Mouse (Mus musculus) spleen, adult 2 months (tissue): Measurements from ENCODE around the gene Arid4b. TPM values are rescaled to one million over a fixed set of nuclear protein-coding genes. Genes with fewer than 3 reads are reported as not detected.
"Not testable (repeated sequence)": the region's sequence is repeated elsewhere in the genome, so short reads cannot be mapped to it uniquely, and the experiment has no call there.

ENCODE experiments used
- DNase-seq, 2 experiments: peaks; one replicate each; pipeline versions ENCODE4 v3.0.0 to v3.0.0-alpha.2; 2012 to 2021; ENCODE audit warnings: low spot score in 2 of 2, low read depth in 1 of 2
- H3K27ac ChIP-seq: fragments of 200-500 bp; 2 replicates; pipeline ENCODE4 v1.5.1; 2012; ENCODE audit warnings: low read length, inconsistent platforms; ENCODE audit not compliant: insufficient read depth
- H3K27me3 ChIP-seq: fragments of 200-500 bp; 2 replicates; pipeline ENCODE4 v1.6.1; 2012; ENCODE audit warnings: mild to moderate bottlenecking, moderate library complexity, low read length, inconsistent platforms; ENCODE audit not compliant: control insufficient read depth, insufficient read depth
- H3K36me3 ChIP-seq: fragments of 200-500 bp; 2 replicates; pipeline ENCODE4 v1.6.1; 2012; ENCODE audit warnings: mild to moderate bottlenecking, low read length, inconsistent platforms; ENCODE audit not compliant: control insufficient read depth, insufficient read depth
- H3K4me1 ChIP-seq: fragments of 200-500 bp; 2 replicates; pipeline ENCODE4 v1.6.1; 2011; ENCODE audit warnings: inconsistent platforms; ENCODE audit not compliant: control insufficient read depth, insufficient read depth, insufficient read length
- H3K4me3 ChIP-seq: fragments of 200-500 bp; 2 replicates; pipeline ENCODE4 v1.5.1; 2011; ENCODE audit warnings: mild to moderate bottlenecking, inconsistent platforms; ENCODE audit not compliant: insufficient read depth, insufficient read length; ENCODE audit errors: extremely low read depth
- CTCF ChIP-seq: fragments of 200-500 bp; IDR thresholded peaks from 2 replicates; pipeline ENCODE4 v1.5.1; 2011; ENCODE audit warnings: mild to moderate bottlenecking, inconsistent platforms; ENCODE audit not compliant: insufficient read depth, insufficient read length, insufficient replicate concordance; ENCODE audit errors: extremely low read depth
- POLR2A ChIP-seq: fragments of 200-500 bp; IDR thresholded peaks from 2 replicates; pipeline ENCODE4 v1.6.1; 2011; ENCODE audit warnings: low read depth, low read length, inconsistent platforms
- WGBS: fragments of 180-500 bp; shearing (Covaris S2); methylation state at CpG from one replicate; pipeline ENCODE4 v1.1.7; 2018; 5-methylcytosine and 5-hydroxymethylcytosine counted together
- polyA plus RNA-seq: library from polyadenylated mRNA; depleted of rRNA; stranded (reverse); fragments of >200 nt; gene quantifications from 2 replicates; pipeline ENCODE4 v1.2.3, GENCODE M21; 2012

The Arid4b gene
- polyA plus RNA-seq, 1 experiment = 4.6 TPM

DNA sequence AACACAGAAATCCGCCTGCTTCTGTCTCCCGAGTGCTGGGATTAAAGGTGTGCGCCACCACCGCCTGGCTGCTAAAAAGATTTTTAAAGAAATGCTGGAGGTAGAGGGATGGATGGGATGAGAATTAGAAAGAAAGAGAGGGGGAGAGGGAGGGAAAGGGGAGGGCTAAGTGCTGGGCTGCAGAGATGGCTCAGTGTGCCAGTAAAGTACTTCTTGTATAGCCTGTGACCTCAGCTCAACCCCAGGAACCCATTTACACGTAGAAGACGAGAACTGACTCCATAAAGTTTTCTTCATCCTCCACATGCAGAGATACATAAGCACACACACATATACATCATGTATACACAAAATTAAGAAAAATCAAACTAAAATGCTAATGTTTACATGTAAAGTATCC lies 37.5 kb upstream of the Arid4b start:
- no peaks in the 10 kb centered on the region for H3K27me3 ChIP-seq
- DNase-seq = no peak
- WGBS = 92% methylated on average over 6 of the region's 6 CpGs
- no peaks in the 10 kb centered on the region for H3K4me1 ChIP-seq
- no peak overlapping the region for H3K27ac ChIP-seq
- TF ChIP-seq POLR2A = no peak
- no peak for TF ChIP-seq CTCF
- no peak overlapping the region for H3K4me3 ChIP-seq
- peaks cover 13% of the 10 kb centered on the region for H3K36me3 ChIP-seq

- WGBS = 91% methylated on average over 6 of the region's 6 CpGs
- Histone ChIP-seq H3K4me3 (no peak overlapping the region), H3K27ac (no peak overlapping the region), H3K4me1 (no peaks in the 10 kb centered on the region), H3K27me3 (no peaks in the 10 kb centered on the region), H3K36me3 (peaks cover 13% of the 10 kb centered on the region)
- TF ChIP-seq POLR2A (no peak), CTCF (no peak)
- no peak for DNase-seq
Measured at GRCm38 (mm10) chr13:14026154-14026820, 36.7 kb upstream of the Arid4b start.

- DNase-seq = no peak
- WGBS = 71% methylated on average over 5 of the region's 5 CpGs
- TF ChIP-seq CTCF (no peak), POLR2A (no peak)
- no peak overlapping the region for H3K27ac ChIP-seq
- 0 out of 2 replicates have a peak, but pooled peaks cover 3% of the 10 kb centered on the region for H3K36me3 ChIP-seq
- H3K4me1 ChIP-seq = no peaks in the 10 kb centered on the region; the same call in 1 of the 2 replicates
- H3K27me3 ChIP-seq = no peaks in the 10 kb centered on the region
- H3K4me3 ChIP-seq = no peak overlapping the region
Measured at GRCm38 (mm10) chr13:14033309-14034072, 29.5 kb upstream of the Arid4b start.

DNA sequence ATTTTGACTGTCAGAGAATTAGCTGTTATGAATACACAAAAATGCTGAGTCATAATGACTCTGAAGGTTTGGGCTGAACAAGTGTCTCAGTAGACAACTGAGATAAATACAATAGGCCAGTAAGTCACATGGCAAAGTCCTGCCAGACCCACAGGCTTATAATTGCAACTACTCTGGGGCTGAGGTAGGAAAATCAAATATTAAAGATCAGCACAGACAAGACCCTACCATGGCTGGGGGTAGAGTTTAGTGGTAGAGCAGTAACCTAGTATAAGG lies 29.0 kb upstream of the Arid4b start:
- DNase-seq = no peak
- Histone ChIP-seq H3K27ac (no peak overlapping the region), H3K4me1 (no peaks in the 10 kb centered on the region; the same call in 1 of the 2 replicates), H3K36me3 (0 out of 2 replicates have a peak, but pooled peaks cover 3% of the 10 kb centered on the region), H3K4me3 (no peak overlapping the region), H3K27me3 (no peaks in the 10 kb centered on the region)
- TF ChIP-seq CTCF (no peak), POLR2A (no peak)

- not testable (repeated sequence) for H3K4me1 ChIP-seq, H3K4me3 ChIP-seq, DNase-seq, H3K27me3 ChIP-seq, H3K36me3 ChIP-seq, H3K27ac ChIP-seq
- 89% methylated on average over 3 of the region's 3 CpGs for WGBS
Measured at GRCm38 (mm10) chr13:14035352-14035751, 27.7 kb upstream of the Arid4b start.

- H3K27ac ChIP-seq = no peak overlapping the region
- no peak for TF ChIP-seq POLR2A
- TF ChIP-seq CTCF = no peak
- peaks cover 2% of the 10 kb centered on the region; the same call in 1 of the 2 replicates for H3K4me1 ChIP-seq
- no peak for DNase-seq
- no peak overlapping the region for H3K4me3 ChIP-seq
- H3K36me3 ChIP-seq = 0 out of 2 replicates have a peak, but pooled peaks cover 2% of the 10 kb centered on the region
- 89% methylated on average over 11 of the region's 11 CpGs for WGBS
- H3K27me3 ChIP-seq = no peaks in the 10 kb centered on the region
Measured at GRCm38 (mm10) chr13:14035875-14036630, 27.0 kb upstream of the Arid4b start.

DNA sequence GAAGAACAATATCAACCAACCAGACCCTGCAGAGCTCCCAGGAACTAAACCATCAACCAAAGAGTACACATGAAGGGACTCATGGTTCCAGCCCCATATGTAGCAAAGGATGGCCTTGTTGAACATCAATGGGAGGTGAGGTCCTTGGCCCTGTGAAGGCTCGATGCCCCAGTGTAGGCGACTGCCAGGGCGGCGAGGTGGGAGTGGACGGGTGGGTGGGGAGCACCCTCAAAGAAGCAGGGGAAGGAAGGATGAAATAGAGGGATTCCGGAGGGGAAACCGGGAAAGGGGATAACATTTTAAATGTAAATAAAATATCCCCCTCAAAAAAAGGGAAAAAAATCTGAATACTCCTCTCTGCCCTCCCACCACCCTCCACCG lies 24.1 kb upstream of the Arid4b start:
- 3% methylated on average over 8 of the region's 8 CpGs for WGBS
- Histone ChIP-seq H3K4me3 (peak overlapping the region; percentile 91), H3K27ac (0 out of 2 replicates have a peak overlapping the region, but pooled peaks have one; percentile 93), H3K27me3 (no peaks in the 10 kb centered on the region), H3K36me3 (no peaks in the 10 kb centered on the region), H3K4me1 (peaks cover 2% of the 10 kb centered on the region; the same call in 1 of the 2 replicates)
- no peak for DNase-seq
- no peak for TF ChIP-seq POLR2A
